Mouse (Mus musculus): ENCODE results near the gene Kif18b. TPM values are rescaled to one million over a fixed set of nuclear protein-coding genes. Genes with fewer than 3 reads are reported as not detected.

The Kif18b gene
- total RNA-seq (2017): 18.7 and 19.4 TPM in 2 replicates

DNA sequence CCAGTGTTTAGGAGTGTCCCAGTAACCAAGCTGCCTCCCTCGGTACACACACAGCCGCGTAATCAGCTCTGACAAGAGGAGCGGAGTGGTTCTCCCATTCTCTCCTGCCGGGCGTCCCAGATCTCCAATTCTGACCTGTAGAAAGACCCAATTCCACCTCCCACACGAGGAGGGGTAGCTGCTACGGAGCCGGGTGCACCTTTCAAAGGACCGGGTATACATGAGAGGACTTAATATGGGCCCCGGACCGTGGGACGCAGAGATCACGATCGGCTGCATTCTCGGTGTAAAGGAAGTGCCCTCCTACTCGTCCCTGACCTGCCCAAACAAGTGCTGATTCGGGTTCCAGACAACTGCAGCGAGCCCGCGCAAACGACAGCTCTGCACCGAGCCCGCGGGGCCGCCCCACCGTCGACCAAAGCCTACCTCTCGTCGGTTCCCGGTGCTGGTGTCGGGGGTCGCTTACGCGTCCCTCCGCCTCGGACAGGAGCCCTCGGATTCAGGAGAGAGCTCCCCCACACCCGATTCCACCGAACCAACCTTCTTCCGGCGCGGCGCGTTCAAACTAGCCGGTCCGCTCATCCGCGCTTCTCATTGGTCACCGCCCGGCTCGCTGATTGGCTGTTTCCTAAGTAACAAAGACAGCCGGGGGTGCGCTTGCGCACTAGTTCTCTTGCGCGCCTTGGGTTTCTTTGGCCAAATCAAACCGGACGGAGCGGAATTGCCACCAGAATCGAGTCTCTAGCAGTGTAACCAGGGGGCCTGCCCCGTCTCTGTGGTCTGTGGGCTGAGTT, at the start of gene Kif18b:
Gene Kif18b, minus strand, starts transcription at position 568 of the 794 bp plus-strand sequence.
- ATAC-seq (replicated peaks in 1 of 2; ENCODE audit: insufficient read depth in 1 of 2, low FRiP score in 2 of 2, low TSS enrichment in 1 of 2, low read depth in 1 of 2, poor library complexity in 2 of 2, severe bottlenecking in 2 of 2): peak; percentile 96 to 98

DNA sequence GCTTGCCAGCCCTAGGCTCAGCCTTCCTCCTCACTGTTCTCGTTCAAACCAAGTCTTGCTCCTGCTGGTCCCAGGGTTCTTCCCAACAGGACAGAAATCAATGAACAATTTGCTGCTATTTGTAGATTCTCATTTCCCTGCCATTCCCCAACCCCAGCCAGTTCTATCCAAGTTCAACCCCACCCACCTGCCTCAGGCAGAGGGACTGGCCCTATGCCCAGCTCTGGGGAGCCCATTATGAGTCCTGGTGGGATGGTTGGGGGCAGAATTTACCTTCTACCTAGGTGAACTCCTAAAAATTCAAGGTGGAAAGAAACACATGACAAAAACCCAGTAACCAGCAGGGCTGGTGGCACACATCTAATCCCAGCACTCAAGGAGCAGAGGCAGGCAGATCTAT, 47.4 kb upstream of the Kif18b start:
- no peak for ATAC-seq (replicated peaks in 1 of 2; ENCODE audit: insufficient read depth in 1 of 2, low FRiP score in 2 of 2, low TSS enrichment in 1 of 2, low read depth in 1 of 2, poor library complexity in 2 of 2, severe bottlenecking in 2 of 2)

DNA sequence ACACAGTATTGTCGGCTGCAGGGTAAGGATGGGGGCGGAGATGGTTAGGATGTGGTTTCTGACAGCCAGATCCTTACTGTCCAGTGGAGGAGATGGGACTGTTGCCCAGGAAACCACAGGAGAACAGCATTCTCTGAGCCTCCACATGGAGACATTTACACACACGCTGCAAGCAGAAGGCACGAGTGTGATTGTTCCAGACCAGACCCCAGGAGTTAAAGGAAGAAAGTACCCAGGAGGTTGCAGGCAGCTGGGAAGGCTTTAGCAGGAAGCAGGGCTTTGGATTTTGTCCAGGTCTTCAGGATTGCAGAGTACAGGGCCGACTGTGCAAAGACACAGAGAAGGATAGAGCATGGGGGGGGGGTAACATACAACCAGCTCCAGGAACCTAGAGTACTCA, 46.7 kb upstream of the Kif18b start:
- ATAC-seq (replicated peaks in 1 of 2; ENCODE audit: insufficient read depth in 1 of 2, low FRiP score in 2 of 2, low TSS enrichment in 1 of 2, low read depth in 1 of 2, poor library complexity in 2 of 2, severe bottlenecking in 2 of 2): no peak

DNA sequence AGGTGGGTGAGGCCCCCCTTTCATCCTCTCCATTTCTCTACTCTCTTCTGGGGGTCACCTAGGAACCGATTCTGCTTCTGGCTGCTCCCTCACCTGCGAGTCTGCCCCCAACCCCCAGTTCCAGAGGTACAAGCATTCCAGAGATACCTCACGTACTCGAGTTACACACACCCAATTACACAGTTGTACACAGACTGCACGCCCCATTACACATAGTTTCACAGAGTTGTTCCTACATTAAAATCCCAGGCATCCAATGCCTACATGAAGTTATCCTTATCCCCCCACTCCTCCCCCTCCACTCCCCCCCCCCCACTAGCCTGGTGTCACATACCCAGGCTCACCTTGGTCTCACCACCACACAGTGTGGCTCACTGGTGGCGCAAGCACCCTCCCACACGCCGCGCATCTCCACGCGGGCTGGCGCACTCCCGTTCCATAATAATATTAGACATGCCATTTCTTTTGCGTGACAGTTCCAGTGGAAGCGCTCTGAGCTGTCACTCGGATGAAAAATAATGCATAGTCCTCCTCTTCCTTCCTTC, 39.7 kb upstream of the Kif18b start:
- ATAC-seq (replicated peaks in 1 of 2; ENCODE audit: insufficient read depth in 1 of 2, low FRiP score in 2 of 2, low TSS enrichment in 1 of 2, low read depth in 1 of 2, poor library complexity in 2 of 2, severe bottlenecking in 2 of 2): no peak

DNA sequence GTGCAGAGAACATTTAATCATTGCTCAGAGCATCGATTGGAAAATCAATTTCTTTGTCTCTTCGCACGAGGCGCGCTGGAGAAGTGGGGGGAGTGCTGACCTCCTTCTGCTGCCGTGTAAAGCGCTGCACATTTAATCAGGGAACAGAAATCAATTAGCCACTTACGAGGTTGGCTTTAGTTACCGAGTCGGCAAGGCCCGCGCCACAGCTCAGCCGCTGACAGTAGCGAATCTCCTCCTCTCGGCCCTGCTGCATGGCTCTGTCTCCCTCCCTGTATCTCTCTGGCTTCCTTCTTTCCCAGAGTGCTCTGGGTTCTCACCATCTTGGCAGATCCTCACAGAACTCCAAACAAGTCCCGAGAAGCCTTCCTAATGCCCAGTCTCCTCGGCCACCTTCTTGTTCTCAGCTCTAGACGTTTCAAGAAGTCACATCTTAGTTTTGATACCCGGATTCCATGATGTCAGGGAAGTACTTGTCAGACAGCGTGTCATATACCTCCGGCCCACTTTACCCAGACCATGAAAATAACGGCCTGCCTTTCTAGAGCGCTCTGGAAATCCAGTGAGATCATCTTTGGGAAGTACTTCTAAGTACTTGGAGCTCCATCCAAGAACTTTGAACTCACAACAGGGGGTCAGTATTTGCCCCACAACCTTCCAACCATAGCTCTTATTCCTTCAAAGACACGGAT, 39.1 kb upstream of the Kif18b start:
- no peak for ATAC-seq (replicated peaks in 1 of 2; ENCODE audit: insufficient read depth in 1 of 2, low FRiP score in 2 of 2, low TSS enrichment in 1 of 2, low read depth in 1 of 2, poor library complexity in 2 of 2, severe bottlenecking in 2 of 2)

DNA sequence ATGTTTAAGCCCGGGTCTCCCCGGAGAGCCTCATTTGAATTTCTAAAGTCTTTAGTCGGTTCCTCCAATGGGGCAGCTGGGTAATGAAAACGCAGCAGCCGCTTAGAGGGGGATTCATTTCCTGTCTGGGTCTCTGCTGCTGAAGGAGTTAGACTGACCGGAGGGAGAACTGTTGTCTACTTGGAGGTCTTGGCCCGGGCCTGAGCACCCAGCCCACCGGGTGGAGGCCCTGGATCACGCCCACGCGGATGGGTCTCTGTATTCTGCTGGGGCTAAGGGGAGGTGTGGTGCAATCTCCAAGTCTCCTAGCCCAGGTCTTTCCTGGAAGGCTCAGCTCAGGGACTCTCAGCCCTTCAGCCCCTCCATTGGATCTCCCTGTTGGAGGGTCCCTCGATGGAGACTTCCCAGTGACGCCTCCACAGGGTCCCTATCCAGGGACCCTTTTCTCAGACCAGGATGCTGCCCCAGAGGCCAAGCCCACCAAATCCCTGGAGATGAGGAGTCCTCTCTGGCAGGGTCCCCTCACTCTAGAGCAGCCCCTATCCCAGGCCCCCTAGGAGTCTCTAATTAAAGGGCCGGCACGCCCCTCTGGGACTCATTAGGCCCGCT, 38.4 kb upstream of the Kif18b start:
- no peak for ATAC-seq (replicated peaks in 1 of 2; ENCODE audit: insufficient read depth in 1 of 2, low FRiP score in 2 of 2, low TSS enrichment in 1 of 2, low read depth in 1 of 2, poor library complexity in 2 of 2, severe bottlenecking in 2 of 2)

DNA sequence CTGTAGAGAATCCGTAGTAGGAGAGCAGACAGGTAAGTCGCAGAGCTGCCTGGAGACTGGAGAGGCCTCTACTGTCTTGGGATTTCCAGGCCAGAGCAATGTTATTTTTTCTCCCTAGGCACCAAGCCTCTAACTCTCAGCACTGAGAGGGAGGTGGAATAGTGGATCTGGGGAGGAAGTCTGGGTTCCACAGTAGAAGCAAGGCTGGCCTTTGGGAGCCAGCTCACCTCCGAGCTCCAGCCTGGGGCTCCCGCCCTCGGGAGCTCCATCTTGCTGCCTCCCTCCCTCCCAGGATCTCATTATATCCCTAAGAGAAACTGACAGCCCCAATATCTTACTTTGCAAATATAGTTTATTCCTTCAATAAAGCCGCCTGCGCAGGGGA, 37.9 kb upstream of the Kif18b start:
- ATAC-seq (replicated peaks in 1 of 2; ENCODE audit: insufficient read depth in 1 of 2, low FRiP score in 2 of 2, low TSS enrichment in 1 of 2, low read depth in 1 of 2, poor library complexity in 2 of 2, severe bottlenecking in 2 of 2): no peak

DNA sequence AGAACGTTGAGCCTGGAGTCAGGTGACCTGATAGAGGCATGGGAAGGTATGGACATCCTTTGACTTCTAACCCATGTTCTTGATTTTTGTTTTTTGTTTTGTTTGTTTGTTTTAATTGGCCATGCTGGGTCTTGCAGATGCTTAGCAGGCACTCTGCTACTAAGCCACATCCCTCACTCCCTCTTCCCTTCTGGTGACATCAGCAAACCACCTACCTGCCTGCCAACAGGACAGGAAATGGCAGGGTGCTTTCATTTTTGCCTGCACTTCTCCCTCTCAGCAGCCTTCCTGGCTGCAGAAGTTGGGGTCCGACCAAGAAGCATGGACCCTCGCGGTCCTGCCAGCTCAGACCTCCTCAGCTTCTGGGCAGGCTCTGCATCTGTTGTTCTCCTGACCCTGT, 36.2 kb upstream of the Kif18b start:
- no peak for ATAC-seq (replicated peaks in 1 of 2; ENCODE audit: insufficient read depth in 1 of 2, low FRiP score in 2 of 2, low TSS enrichment in 1 of 2, low read depth in 1 of 2, poor library complexity in 2 of 2, severe bottlenecking in 2 of 2)

DNA sequence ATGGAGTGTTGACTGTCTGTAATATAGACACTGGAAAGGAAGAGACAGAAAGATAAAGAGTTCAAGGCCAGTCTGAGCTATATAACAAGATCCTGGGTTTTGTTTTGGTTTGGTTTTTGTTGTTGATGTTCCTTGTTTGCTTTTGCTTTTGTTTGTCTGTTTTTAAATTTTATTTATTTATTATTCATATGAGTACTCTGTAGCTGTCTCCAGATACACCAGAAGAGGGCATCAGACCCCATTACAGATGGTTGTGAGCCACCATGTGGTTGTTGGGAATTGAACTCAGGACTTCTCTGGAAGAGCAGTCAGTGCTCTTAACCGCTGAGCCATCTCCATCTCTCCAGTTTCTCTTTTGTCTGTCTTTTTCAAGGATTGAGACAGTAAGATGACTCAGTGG, 33.9 kb upstream of the Kif18b start:
- ATAC-seq (replicated peaks in 1 of 2; ENCODE audit: insufficient read depth in 1 of 2, low FRiP score in 2 of 2, low TSS enrichment in 1 of 2, low read depth in 1 of 2, poor library complexity in 2 of 2, severe bottlenecking in 2 of 2): no peak

DNA sequence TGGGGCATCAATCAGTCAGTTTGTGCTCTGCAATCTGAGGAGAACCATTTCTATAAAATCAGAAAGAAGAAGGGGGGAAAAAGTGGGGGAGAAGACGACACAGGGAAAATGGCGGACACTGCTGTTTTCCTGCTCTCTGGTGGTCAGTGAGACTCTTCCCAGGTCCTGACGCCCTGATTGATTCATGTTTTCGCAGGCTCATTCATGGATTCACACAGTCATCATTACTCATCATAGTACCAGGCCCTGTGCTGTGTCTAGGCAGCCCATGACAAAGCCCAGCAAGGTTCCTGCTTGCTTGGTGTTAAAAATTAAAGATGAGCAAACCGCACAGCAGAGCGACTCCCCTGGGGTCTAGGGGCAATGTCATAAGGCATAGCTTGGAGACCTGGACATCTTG, 33.5 kb upstream of the Kif18b start:
- ATAC-seq (replicated peaks in 1 of 2; ENCODE audit: insufficient read depth in 1 of 2, low FRiP score in 2 of 2, low TSS enrichment in 1 of 2, low read depth in 1 of 2, poor library complexity in 2 of 2, severe bottlenecking in 2 of 2): no peak

DNA sequence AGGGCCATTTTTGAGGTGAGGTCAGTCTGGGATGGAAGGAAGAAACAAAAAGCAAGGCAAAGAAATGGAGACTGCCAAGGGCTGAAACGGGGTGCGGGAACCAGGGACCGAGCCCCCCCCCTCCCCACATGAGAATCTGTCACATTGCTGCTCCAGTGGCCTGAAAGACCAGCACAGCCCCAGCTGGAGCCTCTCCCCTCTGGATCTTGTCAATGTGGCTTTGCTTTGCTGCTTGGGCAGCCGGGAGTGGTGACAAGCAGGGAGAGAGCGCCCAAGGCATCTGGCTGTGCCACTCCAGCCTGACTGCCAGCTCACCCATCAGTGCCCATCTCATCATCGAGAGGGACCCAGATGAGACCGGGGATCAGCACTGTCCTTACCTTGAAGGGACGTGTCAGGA, 32.8 kb upstream of the Kif18b start:
- ATAC-seq (replicated peaks in 1 of 2; ENCODE audit: insufficient read depth in 1 of 2, low FRiP score in 2 of 2, low TSS enrichment in 1 of 2, low read depth in 1 of 2, poor library complexity in 2 of 2, severe bottlenecking in 2 of 2): no peak

DNA sequence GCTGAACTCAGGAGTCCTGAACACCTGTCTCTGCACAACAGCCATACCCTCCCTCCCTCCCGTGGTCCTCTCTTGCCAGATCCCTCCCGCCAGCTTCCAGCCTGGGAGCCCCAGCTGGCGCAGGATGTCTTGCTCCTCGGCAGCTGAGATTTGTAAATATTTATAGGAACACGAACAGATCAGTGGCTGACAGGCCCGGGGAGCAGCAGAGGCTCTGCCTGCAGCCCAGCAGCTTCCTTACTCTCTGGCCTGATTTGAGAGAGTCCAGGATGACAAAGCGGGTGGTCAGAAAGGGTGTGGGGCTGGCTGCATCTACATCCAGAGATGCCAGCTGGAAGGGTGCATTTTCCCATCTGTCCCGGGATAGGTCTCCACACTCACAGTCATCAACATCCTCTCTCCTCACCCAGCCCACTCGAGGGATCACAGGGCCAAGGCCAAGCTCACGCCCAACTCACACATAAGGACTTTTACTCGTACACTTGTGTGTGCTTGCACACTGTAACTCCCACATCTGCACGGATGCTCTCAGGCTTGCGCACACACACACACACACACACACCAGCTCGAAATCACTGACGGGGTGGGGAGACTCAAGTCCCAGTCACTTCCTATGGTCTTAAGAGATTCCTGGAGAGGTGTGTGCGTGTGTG, 32.2 kb upstream of the Kif18b start:
- no peak for ATAC-seq (replicated peaks in 1 of 2; ENCODE audit: insufficient read depth in 1 of 2, low FRiP score in 2 of 2, low TSS enrichment in 1 of 2, low read depth in 1 of 2, poor library complexity in 2 of 2, severe bottlenecking in 2 of 2)

DNA sequence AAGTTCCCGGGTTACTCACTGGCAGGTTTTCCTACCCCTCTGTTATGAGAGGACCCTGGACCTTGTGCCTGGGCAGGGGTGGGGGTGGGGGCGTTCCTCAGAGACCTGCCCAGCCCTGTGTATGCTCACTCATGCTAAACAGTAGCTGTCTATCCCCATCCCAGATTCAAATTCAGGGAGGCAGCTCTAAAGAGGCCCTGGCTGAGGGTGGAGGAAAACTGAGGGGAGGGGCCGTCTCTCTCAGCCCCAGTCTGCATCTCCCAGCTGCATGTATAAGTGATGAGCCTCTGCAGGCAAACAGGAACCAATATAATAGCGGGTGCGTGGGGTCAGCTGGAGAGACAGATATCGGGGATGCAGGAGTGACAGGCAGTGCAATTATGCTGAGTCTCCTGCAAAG, 28.0 kb upstream of the Kif18b start:
- ATAC-seq (replicated peaks in 1 of 2; ENCODE audit: insufficient read depth in 1 of 2, low FRiP score in 2 of 2, low TSS enrichment in 1 of 2, low read depth in 1 of 2, poor library complexity in 2 of 2, severe bottlenecking in 2 of 2): no peak

DNA sequence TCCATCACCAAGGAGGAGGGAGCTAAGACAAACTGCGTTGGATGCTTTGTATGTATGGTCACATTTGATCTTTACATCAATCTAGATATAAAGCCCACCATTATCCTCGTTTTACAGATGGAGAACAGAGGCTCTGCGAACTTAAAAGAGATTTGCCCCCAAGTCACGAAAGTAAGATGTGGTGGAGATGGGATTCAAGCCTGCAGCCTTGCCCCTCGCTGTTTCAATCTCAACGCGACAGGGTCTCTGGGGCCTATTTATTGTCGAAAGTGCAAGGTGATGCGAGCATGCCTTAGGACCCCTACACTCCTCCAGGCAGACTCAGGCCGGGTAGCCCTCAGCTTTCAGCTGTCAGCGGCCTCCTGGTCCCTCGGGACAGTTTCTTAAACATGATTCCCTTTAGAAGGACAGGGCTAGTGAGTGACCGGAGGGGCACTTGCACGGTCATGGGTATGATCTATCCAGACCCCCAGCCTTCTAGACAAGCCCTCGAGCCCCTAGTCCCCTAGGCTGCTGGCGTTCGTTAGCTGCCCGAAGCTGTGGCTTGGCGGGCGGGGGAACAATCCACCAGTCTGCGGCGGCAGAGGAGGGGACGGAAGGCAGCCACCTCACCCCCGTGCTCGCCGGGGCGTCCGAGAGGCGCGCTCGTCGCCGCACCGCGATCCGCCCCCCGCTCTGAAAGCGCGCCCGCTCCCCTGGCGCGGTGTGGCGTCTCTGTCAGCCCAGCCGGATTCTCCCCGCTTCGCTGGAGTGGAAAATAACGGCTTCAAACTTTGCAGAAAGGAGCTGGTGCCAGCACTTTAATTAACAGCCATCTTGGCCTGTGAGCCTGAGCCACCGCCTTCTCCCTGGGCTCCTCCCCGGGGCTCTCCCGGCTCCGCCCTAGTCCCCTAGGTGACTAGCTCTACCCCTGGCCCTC, 23.4 kb upstream of the Kif18b start:
- ATAC-seq (replicated peaks in 1 of 2; ENCODE audit: insufficient read depth in 1 of 2, low FRiP score in 2 of 2, low TSS enrichment in 1 of 2, low read depth in 1 of 2, poor library complexity in 2 of 2, severe bottlenecking in 2 of 2): peak; percentile 46 to 54; a peak in 3 of 4 replicates

DNA sequence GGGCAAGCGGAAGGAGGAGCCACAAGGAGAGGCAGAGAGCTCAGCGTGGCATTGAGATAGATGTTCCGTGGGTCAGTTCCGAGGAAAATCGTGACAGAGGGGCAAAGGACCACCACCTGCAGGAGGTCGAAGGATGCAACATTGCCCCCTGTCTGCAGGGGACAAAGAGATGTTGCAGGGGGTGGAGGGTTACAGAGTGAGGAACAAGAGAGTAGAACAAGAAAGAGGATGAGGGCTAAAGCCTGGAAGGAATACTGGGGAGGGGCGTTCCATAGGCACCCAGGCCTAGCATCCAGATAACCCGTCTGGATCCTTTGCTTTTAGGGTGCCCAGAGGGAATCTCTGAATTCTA, 22.0 kb upstream of the Kif18b start:
- ATAC-seq (replicated peaks in 1 of 2; ENCODE audit: insufficient read depth in 1 of 2, low FRiP score in 2 of 2, low TSS enrichment in 1 of 2, low read depth in 1 of 2, poor library complexity in 2 of 2, severe bottlenecking in 2 of 2): no peak

DNA sequence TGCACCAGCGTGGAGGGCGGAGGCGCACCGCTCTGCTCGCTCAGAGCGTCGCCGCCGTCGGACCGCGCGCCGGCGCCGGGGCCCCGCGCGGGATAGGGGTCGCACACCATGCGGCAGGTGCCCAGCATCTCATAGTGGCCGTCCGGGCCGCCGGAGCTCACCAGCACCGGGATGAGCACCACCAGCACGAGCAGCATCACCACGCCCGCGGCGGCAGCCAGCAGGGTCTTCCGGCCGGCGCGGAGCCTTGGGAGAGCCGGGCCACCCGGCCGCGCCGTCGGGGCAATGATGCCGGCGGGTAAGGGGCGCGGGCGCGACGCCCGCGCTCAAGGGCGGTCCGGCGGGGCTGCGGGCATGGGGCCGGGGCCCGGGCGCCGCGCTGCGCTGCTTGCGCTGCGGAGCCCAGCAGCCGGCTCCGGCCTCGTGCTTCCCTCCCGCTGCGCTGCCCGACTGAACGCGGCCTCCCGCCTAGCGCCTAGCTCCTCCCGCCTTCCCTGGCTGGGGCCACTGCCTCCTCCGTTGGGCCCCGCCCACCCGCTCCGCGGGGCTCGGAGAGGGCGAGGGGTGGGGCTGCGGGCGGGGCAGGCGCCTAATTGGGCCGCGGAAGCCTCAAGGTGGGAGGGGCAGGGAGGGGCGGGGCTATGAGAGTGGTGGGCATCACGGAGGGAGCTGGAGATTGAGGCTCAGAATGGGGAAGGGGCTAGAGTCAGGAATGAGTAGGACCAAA, 21.5 kb upstream of the Kif18b start, which contains the start of gene C1ql1:
Gene C1ql1, minus strand, starts transcription at position 424 of the 727 bp plus-strand sequence.
- ATAC-seq (replicated peaks in 1 of 2; ENCODE audit: insufficient read depth in 1 of 2, low FRiP score in 2 of 2, low TSS enrichment in 1 of 2, low read depth in 1 of 2, poor library complexity in 2 of 2, severe bottlenecking in 2 of 2): peak; percentile 81 to 84
